Mouse (Mus musculus) effector memory CD4-positive, alpha-beta T cell, adult 5 months (primary cell): ENCODE measurements around the gene Rab35. TPM values are rescaled to one million over a fixed set of nuclear protein-coding genes. Genes with fewer than 3 reads are reported as not detected.

Experiments used
- polyA plus RNA-seq: library from polyadenylated mRNA; unstranded; fragments of 100-300 nt; shearing (Covaris generic); gene quantifications from one replicate; pipeline ENCODE4 v1.2.1, GENCODE M21; 2017

Rab35 gene
- 17.5 TPM for polyA plus RNA-seq

DNA sequence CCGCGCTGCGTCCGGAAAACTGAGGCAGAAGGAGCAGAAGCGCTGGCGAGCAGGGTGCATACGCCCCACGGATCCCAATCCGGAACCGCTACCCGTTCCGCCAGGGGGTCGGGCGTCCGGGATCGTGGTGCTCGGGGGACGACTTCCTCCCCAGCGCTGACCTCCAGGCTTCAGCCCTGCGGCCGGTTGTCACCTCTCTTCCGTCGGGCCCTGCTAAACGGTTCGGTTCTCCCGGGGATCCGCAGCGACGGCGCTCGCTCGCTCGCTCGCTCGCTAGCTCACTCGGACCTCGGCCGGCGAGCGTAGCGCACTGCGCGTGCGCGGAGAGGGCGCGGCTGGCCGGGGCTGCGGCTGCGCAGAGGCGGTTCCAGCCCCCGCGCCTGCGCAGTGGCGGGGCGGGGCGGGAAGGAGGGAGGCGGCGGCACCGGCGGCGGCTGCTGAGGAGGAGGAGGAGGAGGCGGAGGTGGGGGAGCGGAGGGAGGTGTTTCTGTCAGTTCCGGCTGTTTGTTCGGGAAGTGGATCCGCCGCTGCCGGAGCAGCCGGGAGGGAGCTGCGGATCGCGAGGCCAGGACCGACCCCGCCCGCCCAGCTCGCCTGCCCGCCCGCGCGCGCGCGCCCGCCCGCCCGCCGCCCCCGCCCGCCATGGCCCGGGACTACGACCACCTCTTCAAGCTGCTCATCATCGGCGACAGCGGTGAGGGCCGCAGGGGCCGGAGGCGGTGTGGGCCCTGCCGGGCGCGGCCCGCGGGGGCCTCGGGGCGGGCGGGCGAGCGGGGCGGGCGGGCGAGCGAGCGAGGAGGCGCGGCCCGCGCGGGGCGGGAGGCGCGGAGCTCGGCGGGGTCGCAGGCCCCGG is at the start of gene Rab35:
Gene Rab35 (plus strand): TSS at position 404 of the 853 bp plus-strand sequence.

Other genes with a start within 250 kb of the Rab35 start
- not detected for gene Msi1, start 202.3 kb upstream of the Rab35 start, polyA plus RNA-seq
- gene Pla2g1b, start 165.6 kb upstream of the Rab35 start, polyA plus RNA-seq, result not detected
- gene Sirt4, start 147.2 kb upstream of the Rab35 start, polyA plus RNA-seq, result 17.6 TPM
- gene Pxn, start 125.2 kb upstream of the Rab35 start, polyA plus RNA-seq, result 75.3 TPM
- 2,166 TPM for gene Rplp0, start 72.4 kb upstream of the Rab35 start, polyA plus RNA-seq
- 53.7 TPM for gene Gcn1l1, start 66.7 kb upstream of the Rab35 start, polyA plus RNA-seq
- 75.7 TPM for gene Bicdl1, start 99.7 kb downstream of the Rab35 start, polyA plus RNA-seq
- gene Cit, start 213.4 kb downstream of the Rab35 start, polyA plus RNA-seq, result 3.2 TPM